Mouse (Mus musculus) testis, adult 2 months (tissue): ENCODE data around the gene Pdik1l. TPM values are rescaled to one million over a fixed set of nuclear protein-coding genes. Genes with fewer than 3 reads are reported as not detected.

Experiments
- H3K27ac ChIP-seq: fragments of 200-500 bp; 2 replicates; pipeline ENCODE4 v1.5.1; 2012; ENCODE audit warnings: low read depth, low read length; ENCODE audit not compliant: control insufficient read depth, insufficient read depth
- H3K27me3 ChIP-seq: fragments of 200-500 bp; 2 replicates; pipeline ENCODE4 v1.6.1; 2012; ENCODE audit warnings: mild to moderate bottlenecking, low read length, moderate library complexity; ENCODE audit not compliant: control insufficient read depth, insufficient read depth
- H3K36me3 ChIP-seq: fragments of 200-500 bp; 2 replicates; pipeline ENCODE4 v1.6.1; 2012; ENCODE audit warnings: mild to moderate bottlenecking, low read length; ENCODE audit not compliant: control insufficient read depth, insufficient read depth
- H3K4me1 ChIP-seq: fragments of 200-500 bp; 2 replicates; pipeline ENCODE4 v1.6.1; 2012; ENCODE audit warnings: low read length; ENCODE audit not compliant: control insufficient read depth, insufficient read depth
- H3K4me3 ChIP-seq: fragments of 200-500 bp; 2 replicates; pipeline ENCODE4 v1.5.1; 2012; ENCODE audit warnings: low read depth, mild to moderate bottlenecking, low read length, moderate library complexity, mixed read lengths; ENCODE audit not compliant: control insufficient read depth
- CTCF ChIP-seq: fragments of 200-500 bp; IDR thresholded peaks from 2 replicates; pipeline ENCODE4 v1.5.1; 2012; ENCODE audit warnings: low read depth, mild to moderate bottlenecking, inconsistent platforms, low read length, moderate library complexity; ENCODE audit not compliant: control insufficient read depth, insufficient read depth, insufficient replicate concordance
- POLR2A ChIP-seq: fragments of 200-500 bp; IDR thresholded peaks from 2 replicates; pipeline ENCODE4 v1.6.1; 2012; ENCODE audit warnings: low read depth, mild to moderate bottlenecking, inconsistent platforms, low read length, moderate library complexity; ENCODE audit not compliant: control insufficient read depth
- polyA plus RNA-seq: library from polyadenylated mRNA; depleted of rRNA; stranded (reverse); fragments of >200 nt; gene quantifications from 2 replicates; pipeline ENCODE4 v1.2.3, GENCODE M21; 2012

Pdik1l gene
- polyA plus RNA-seq, 1 experiment, result 6.2 TPM

DNA sequence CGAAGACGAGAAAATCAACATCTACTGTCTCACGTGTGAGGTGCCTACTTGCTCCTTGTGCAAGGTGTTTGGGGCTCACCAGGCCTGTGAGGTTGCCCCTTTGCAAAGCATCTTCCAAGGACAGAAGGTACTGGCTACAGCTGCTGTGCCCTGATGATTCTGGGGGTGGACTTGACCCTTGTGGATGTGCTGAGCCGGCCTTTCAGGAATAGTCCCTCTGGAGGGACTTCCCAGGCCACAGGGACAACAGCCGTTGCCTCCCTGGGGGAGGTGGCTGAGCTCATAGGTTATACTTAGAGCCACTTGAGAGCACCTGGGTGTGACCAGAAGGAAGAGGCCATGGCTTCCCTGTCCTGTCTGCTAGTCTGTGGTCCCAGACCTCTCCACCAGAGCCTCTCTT lies 32.0 kb upstream of the Pdik1l start:
- H3K4me3 ChIP-seq, result no peak overlapping the region
- no peak for TF ChIP-seq POLR2A
- TF ChIP-seq CTCF, result no peak
- no peaks in the 10 kb centered on the region for H3K36me3 ChIP-seq
- peaks cover 11% of the 10 kb centered on the region for H3K4me1 ChIP-seq
- no peak overlapping the region for H3K27ac ChIP-seq
- H3K27me3 ChIP-seq, result no peaks in the 10 kb centered on the region

GRCm38 (mm10) chr4:134319074-134319473 lies 31.4 kb upstream of the Pdik1l start:
- no peaks in the 10 kb centered on the region for H3K36me3 ChIP-seq
- no peak overlapping the region for H3K27ac ChIP-seq
- TF ChIP-seq CTCF (no peak), POLR2A (no peak)
- no peaks in the 10 kb centered on the region for H3K27me3 ChIP-seq
- H3K4me1 ChIP-seq, result peaks cover 11% of the 10 kb centered on the region
- H3K4me3 ChIP-seq, result no peak overlapping the region

DNA sequence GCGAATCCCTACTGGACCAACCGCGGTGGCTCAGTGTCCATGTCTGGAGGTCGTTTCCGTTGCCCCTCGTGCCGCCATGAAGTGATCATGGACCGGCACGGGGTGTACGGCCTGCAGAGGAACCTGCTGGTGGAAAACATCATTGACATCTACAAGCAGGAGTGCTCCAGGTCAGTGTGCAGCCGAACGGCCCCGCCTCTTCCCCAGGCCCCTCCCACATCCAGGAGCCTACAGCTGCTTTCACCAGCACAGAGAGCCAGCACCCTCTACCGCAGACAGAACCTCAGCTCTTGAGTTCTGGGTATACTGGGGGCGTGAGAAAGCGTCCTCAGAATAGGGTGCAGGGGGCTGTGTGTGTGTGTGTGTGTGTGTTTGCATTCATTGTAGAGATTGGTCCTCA lies 28.7 kb upstream of the Pdik1l start:
- Histone ChIP-seq H3K27me3 (no peaks in the 10 kb centered on the region), H3K4me1 (peaks cover 13% of the 10 kb centered on the region), H3K27ac (no peak overlapping the region), H3K4me3 (peak overlapping the region; percentile 37), H3K36me3 (no peaks in the 10 kb centered on the region)
- TF ChIP-seq POLR2A (no peak), CTCF (no peak)

GRCm38 (mm10) chr4:134315470-134315869 lies 27.8 kb upstream of the Pdik1l start:
- TF ChIP-seq POLR2A (no peak), CTCF (no peak)
- Histone ChIP-seq H3K4me3 (peak overlapping the region; percentile 55), H3K27me3 (no peaks in the 10 kb centered on the region), H3K4me1 (peaks cover 13% of the 10 kb centered on the region), H3K27ac (no peak overlapping the region), H3K36me3 (no peaks in the 10 kb centered on the region)

DNA sequence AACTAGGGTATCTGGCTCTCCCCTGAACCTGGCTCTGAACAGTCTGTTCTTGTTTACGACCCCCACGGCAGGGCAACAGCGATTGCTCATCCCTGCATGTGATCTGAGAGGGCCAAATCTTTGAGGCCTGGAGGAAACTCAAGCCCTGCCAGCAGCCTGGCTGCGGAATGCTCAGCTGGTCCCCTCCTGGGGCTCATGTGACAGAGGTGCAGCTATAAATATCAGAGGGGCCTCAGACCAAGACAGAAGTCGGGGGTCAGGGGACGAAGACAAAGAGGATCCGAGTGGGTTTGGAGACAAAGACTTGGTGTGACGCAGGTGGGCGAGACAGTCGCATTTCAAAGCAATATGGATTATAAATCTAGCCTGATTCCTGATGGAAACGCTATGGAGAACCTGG lies 27.2 kb upstream of the Pdik1l start, which contains the start of gene Trim63:
Gene Trim63, plus strand, starts transcription at position 245 of the 400 bp plus-strand sequence.
- TF ChIP-seq CTCF, result no peak
- TF ChIP-seq POLR2A, result no peak
- peak within 1 kb of the TSS; percentile 55 for H3K4me3 ChIP-seq

GRCm38 (mm10) chr4:134314081-134314655 lies 26.5 kb upstream of the Pdik1l start:
- TF ChIP-seq CTCF (no peak), POLR2A (no peak)

More for the DNA sequence above, 27.2 kb upstream of the Pdik1l start, which contains the start of gene Trim63:
- Histone ChIP-seq H3K27me3 (no peaks in the 10 kb centered on the region), H3K27ac (no peak within 1 kb of the TSS), H3K36me3 (no peaks in the 10 kb centered on the region), H3K4me1 (peaks cover 13% of the 10 kb centered on the region)

GRCm38 (mm10) chr4:134312901-134313300 lies 25.2 kb upstream of the Pdik1l start:
- H3K27me3 ChIP-seq, result no peaks in the 10 kb centered on the region
- peaks cover 13% of the 10 kb centered on the region for H3K4me1 ChIP-seq
- H3K27ac ChIP-seq, result no peak overlapping the region
- H3K4me3 ChIP-seq, result no peak overlapping the region
- no peaks in the 10 kb centered on the region for H3K36me3 ChIP-seq
- TF ChIP-seq POLR2A (no peak), CTCF (peak; percentile 80; the same call in 1 of the 2 replicates)

More at GRCm38 (mm10) chr4:134314081-134314655, 26.5 kb upstream of the Pdik1l start:
- H3K27me3 ChIP-seq, result no peaks in the 10 kb centered on the region
- no peak overlapping the region for H3K27ac ChIP-seq
- H3K4me1 ChIP-seq, result peaks cover 13% of the 10 kb centered on the region
- no peak overlapping the region for H3K4me3 ChIP-seq
- H3K36me3 ChIP-seq, result no peaks in the 10 kb centered on the region
